Mouse (Mus musculus): ENCODE results near the gene Adgrl3. TPM values are rescaled to one million over a fixed set of nuclear protein-coding genes. Genes with fewer than 3 reads are reported as not detected.

Gene Adgrl3
- polyA plus RNA-seq, 1 experiment from 2014 or later: 34.6 TPM

- Histone ChIP-seq H3K36me3 (replicated peaks) (no peaks in the 10 kb centered on the region), H3K27me3 (no peaks in the 10 kb centered on the region), H3K4me1 (no peaks in the 10 kb centered on the region), H3K9ac (no peak overlapping the region), H3K4me3 (replicated peaks) (no peak overlapping the region), H3K27ac (no peak overlapping the region), H3K4me2 (no peak overlapping the region), H3K9me3 (no peaks in the 10 kb centered on the region)
- no peak for ATAC-seq (ENCODE audit: low FRiP score)
- WGBS: 93% methylated on average over 4 of the region's 4 CpGs
These were observed 26.2 kb downstream of the Adgrl3 start for GRCm38 (mm10) chr5:81046128-81046527.

- H3K9me3 ChIP-seq: no peaks in the 10 kb centered on the region
- WGBS: 58% methylated on average over 4 of the region's 4 CpGs
- no peak overlapping the region for H3K4me3 ChIP-seq (replicated peaks)
- ATAC-seq (ENCODE audit: low FRiP score): no peak
- H3K9ac ChIP-seq: no peak overlapping the region
- no peaks in the 10 kb centered on the region for H3K27me3 ChIP-seq
- H3K36me3 ChIP-seq (replicated peaks): no peaks in the 10 kb centered on the region
- H3K27ac ChIP-seq: no peak overlapping the region
- no peak overlapping the region for H3K4me2 ChIP-seq
- H3K4me1 ChIP-seq: peaks cover 5% of the 10 kb centered on the region; the same call in 1 of the 2 replicates
These were observed 34.7 kb downstream of the Adgrl3 start for GRCm38 (mm10) chr5:81054628-81055027.

GRCm38 (mm10) chr5:81055253-81055652, 35.3 kb downstream of the Adgrl3 start:
- H3K9me3 ChIP-seq: no peaks in the 10 kb centered on the region

GRCm38 (mm10) chr5:81058122-81058521, 38.2 kb downstream of the Adgrl3 start:
- Histone ChIP-seq H3K27ac (no peak overlapping the region), H3K36me3 (replicated peaks) (no peaks in the 10 kb centered on the region), H3K4me1 (peaks cover 24% of the 10 kb centered on the region), H3K4me2 (no peak overlapping the region), H3K9ac (no peak overlapping the region), H3K4me3 (replicated peaks) (no peak overlapping the region), H3K9me3 (no peaks in the 10 kb centered on the region), H3K27me3 (no peaks in the 10 kb centered on the region)
- ATAC-seq (ENCODE audit: low FRiP score): no peak
- 83% methylated on average over 2 of the region's 2 CpGs for WGBS

More at GRCm38 (mm10) chr5:81055253-81055652, 35.3 kb downstream of the Adgrl3 start:
- Histone ChIP-seq H3K27me3 (no peaks in the 10 kb centered on the region), H3K4me1 (peaks cover 9% of the 10 kb centered on the region), H3K27ac (no peak overlapping the region), H3K4me3 (replicated peaks) (no peak overlapping the region), H3K4me2 (no peak overlapping the region), H3K9ac (no peak overlapping the region), H3K36me3 (replicated peaks) (no peaks in the 10 kb centered on the region)
- 90% methylated on average over 2 of the region's 2 CpGs for WGBS
- ATAC-seq (ENCODE audit: low FRiP score): no peak

- Histone ChIP-seq H3K9me3 (no peaks in the 10 kb centered on the region), H3K36me3 (replicated peaks) (no peaks in the 10 kb centered on the region), H3K4me3 (replicated peaks) (no peak overlapping the region), H3K4me1 (peaks cover 24% of the 10 kb centered on the region), H3K4me2 (no peak overlapping the region), H3K27ac (no peak overlapping the region), H3K27me3 (no peaks in the 10 kb centered on the region), H3K9ac (no peak overlapping the region)
- no peak for ATAC-seq (ENCODE audit: low FRiP score)
- 32% methylated on average over 2 of the region's 2 CpGs for WGBS
These were observed 41.0 kb downstream of the Adgrl3 start for GRCm38 (mm10) chr5:81060950-81061349.

- no peak for ATAC-seq (ENCODE audit: low FRiP score)
- no peak overlapping the region for H3K4me3 ChIP-seq (replicated peaks)
- no peak overlapping the region for H3K27ac ChIP-seq
- H3K9me3 ChIP-seq: no peaks in the 10 kb centered on the region
- H3K36me3 ChIP-seq (replicated peaks): no peaks in the 10 kb centered on the region
- no peak overlapping the region for H3K9ac ChIP-seq
- no peak overlapping the region for H3K4me2 ChIP-seq
- H3K27me3 ChIP-seq: no peaks in the 10 kb centered on the region
- H3K4me1 ChIP-seq: peaks cover 24% of the 10 kb centered on the region
These were observed 41.4 kb downstream of the Adgrl3 start for GRCm38 (mm10) chr5:81061386-81061785.

GRCm38 (mm10) chr5:81064026-81064425, 44.1 kb downstream of the Adgrl3 start:
- no peaks in the 10 kb centered on the region for H3K9me3 ChIP-seq
- 0 out of 2 replicates have a peak, but pooled peaks have one; percentile 55 for ATAC-seq (ENCODE audit: low FRiP score)
- no peaks in the 10 kb centered on the region for H3K36me3 ChIP-seq (replicated peaks)
- no peak overlapping the region for H3K4me2 ChIP-seq
- H3K4me1 ChIP-seq: peaks cover 29% of the 10 kb centered on the region
- H3K9ac ChIP-seq: no peak overlapping the region
- H3K27ac ChIP-seq: no peak overlapping the region
- H3K4me3 ChIP-seq (replicated peaks): no peak overlapping the region
- no peaks in the 10 kb centered on the region for H3K27me3 ChIP-seq
- WGBS: 41% methylated on average over 2 of the region's 2 CpGs

DNA sequence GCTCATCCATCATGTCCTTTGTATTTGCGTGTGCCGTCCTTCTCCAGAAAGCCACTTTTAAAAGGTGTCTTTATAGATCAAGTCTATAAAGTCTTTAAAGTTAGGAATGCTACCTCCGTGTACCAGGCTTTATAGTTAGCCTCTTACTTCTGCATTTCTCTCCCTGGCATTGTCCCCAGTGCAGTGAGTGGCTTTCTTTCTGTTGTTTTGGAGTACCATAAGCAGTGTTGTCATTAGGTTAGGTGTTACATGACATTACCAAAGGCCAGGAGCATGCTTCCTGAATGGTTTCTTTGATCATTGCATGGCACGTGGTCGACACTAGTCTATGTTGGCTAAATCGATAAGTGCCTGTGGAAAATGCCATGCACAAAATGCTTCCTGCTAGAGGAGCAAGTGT, 48.2 kb downstream of the Adgrl3 start:
- Histone ChIP-seq H3K4me2 (no peak overlapping the region), H3K9me3 (no peaks in the 10 kb centered on the region), H3K27ac (no peak overlapping the region), H3K36me3 (replicated peaks) (no peaks in the 10 kb centered on the region), H3K4me1 (peaks cover 10% of the 10 kb centered on the region), H3K4me3 (replicated peaks) (no peak overlapping the region), H3K9ac (no peak overlapping the region), H3K27me3 (no peaks in the 10 kb centered on the region)
- WGBS: 87% methylated on average over 6 of the region's 6 CpGs
- ATAC-seq (ENCODE audit: low FRiP score): no peak

DNA sequence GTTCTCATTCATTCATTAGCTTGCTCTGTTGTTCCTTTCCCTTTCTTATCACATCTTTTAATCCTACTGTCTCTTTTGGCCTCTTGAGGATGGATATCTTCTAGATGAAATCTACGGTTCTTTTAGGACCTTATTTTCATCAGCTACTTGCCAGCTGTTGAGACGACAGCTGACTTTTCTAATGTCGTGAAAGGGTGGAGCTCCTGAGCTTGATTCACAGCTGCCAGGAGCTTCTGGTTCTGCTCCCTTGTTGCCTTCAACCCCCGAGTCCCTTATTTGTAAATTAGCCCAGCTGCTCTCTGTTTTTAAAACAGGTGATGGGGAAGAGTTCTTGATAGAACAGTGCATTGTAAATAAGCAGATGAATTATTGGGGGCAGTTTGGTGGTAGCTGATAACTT, 48.9 kb downstream of the Adgrl3 start:
- Histone ChIP-seq H3K9me3 (no peaks in the 10 kb centered on the region), H3K36me3 (replicated peaks) (no peaks in the 10 kb centered on the region), H3K27me3 (no peaks in the 10 kb centered on the region), H3K4me2 (no peak overlapping the region), H3K4me1 (peaks cover 8% of the 10 kb centered on the region), H3K27ac (no peak overlapping the region), H3K9ac (no peak overlapping the region), H3K4me3 (replicated peaks) (no peak overlapping the region)
- no peak for ATAC-seq (ENCODE audit: low FRiP score)
- WGBS: 67% methylated on average over 4 of the region's 4 CpGs

DNA sequence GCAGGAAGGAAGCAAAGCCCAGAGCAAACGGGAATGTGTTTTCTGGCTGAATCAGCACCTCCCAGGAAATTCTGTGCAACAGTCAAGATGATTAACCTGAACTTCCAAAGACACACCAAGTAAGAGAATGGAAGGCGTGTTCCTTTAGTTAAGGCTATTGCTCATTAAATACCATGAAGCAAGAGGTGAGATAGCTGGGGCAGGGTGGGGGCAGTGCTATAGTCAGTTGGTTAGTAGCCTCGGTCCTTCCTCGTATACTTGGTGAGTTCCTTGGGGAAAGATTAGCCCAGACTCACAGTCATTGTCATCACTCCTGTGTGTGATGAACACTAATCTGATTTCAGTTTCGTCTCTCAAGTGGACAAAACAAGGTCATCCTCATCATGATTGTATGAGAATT, 53.0 kb downstream of the Adgrl3 start:
- WGBS: 82% methylated on average over 5 of the region's 5 CpGs
- Histone ChIP-seq H3K36me3 (replicated peaks) (no peaks in the 10 kb centered on the region), H3K27me3 (no peaks in the 10 kb centered on the region), H3K9me3 (no peaks in the 10 kb centered on the region), H3K4me2 (no peak overlapping the region), H3K9ac (no peak overlapping the region), H3K4me1 (no peaks in the 10 kb centered on the region), H3K4me3 (replicated peaks) (no peak overlapping the region), H3K27ac (no peak overlapping the region)
- no peak for ATAC-seq (ENCODE audit: low FRiP score)

DNA sequence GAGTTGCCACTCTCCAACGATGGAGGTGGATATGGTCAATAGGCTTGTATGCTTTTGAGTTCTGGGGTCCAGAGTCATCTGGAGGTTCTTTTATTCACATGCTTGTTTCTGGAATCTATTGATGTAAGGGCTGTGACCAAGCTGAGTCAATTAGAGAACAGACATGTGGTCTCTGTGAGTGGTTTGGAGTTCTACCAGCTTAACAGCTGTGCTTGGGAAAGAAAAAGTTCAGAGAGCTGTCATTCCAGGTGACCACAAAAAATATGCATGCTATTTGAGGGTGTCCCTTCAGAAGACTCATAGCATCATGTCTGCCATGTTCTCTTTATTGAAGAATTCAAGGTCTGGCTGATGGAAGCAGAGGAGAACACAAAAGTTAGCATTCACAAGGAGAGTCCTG, 53.9 kb downstream of the Adgrl3 start:
- ATAC-seq (ENCODE audit: low FRiP score): no peak
- Histone ChIP-seq H3K9me3 (no peaks in the 10 kb centered on the region), H3K27me3 (no peaks in the 10 kb centered on the region), H3K9ac (no peak overlapping the region), H3K4me1 (no peaks in the 10 kb centered on the region), H3K4me3 (replicated peaks) (no peak overlapping the region), H3K36me3 (replicated peaks) (no peaks in the 10 kb centered on the region), H3K4me2 (no peak overlapping the region), H3K27ac (no peak overlapping the region)
- WGBS: 91% methylated on average over 1 of the region's 1 CpGs

- no peak for ATAC-seq (ENCODE audit: low FRiP score)
- H3K4me3 ChIP-seq (replicated peaks): no peak overlapping the region
- WGBS: 70% methylated on average over 5 of the region's 5 CpGs
- H3K27ac ChIP-seq: no peak overlapping the region
- no peaks in the 10 kb centered on the region for H3K9me3 ChIP-seq
- H3K4me2 ChIP-seq: no peak overlapping the region
- H3K27me3 ChIP-seq: no peaks in the 10 kb centered on the region
- H3K4me1 ChIP-seq: no peaks in the 10 kb centered on the region
- no peak overlapping the region for H3K9ac ChIP-seq
- H3K36me3 ChIP-seq (replicated peaks): no peaks in the 10 kb centered on the region
These were observed 56.4 kb downstream of the Adgrl3 start for GRCm38 (mm10) chr5:81076377-81076776.

GRCm38 (mm10) chr5:81077031-81077430, 57.1 kb downstream of the Adgrl3 start:
- Histone ChIP-seq H3K27ac (no peak overlapping the region), H3K36me3 (replicated peaks) (no peaks in the 10 kb centered on the region), H3K4me3 (replicated peaks) (no peak overlapping the region), H3K9ac (no peak overlapping the region), H3K4me1 (no peaks in the 10 kb centered on the region), H3K27me3 (no peaks in the 10 kb centered on the region), H3K4me2 (no peak overlapping the region), H3K9me3 (no peaks in the 10 kb centered on the region)
- WGBS: 87% methylated on average over 7 of the region's 7 CpGs
- no peak for ATAC-seq (ENCODE audit: low FRiP score)

GRCm38 (mm10) chr5:81077990-81078389, 58.1 kb downstream of the Adgrl3 start:
- Histone ChIP-seq H3K27ac (no peak overlapping the region), H3K36me3 (replicated peaks) (no peaks in the 10 kb centered on the region), H3K9ac (no peak overlapping the region), H3K4me2 (no peak overlapping the region), H3K27me3 (no peaks in the 10 kb centered on the region), H3K9me3 (no peaks in the 10 kb centered on the region), H3K4me3 (replicated peaks) (no peak overlapping the region), H3K4me1 (no peaks in the 10 kb centered on the region)
- 89% methylated on average over 1 of the region's 1 CpGs for WGBS
- ATAC-seq (ENCODE audit: low FRiP score): no peak

All from forebrain, embryonic 12.5 days (tissue).